Mouse (Mus musculus): ENCODE measurements around the gene Sco2. TPM values are rescaled to one million over a fixed set of nuclear protein-coding genes. Genes with fewer than 3 reads are reported as not detected.

Sco2 gene
- total RNA-seq, 1 experiment, result 46.4 TPM

DNA sequence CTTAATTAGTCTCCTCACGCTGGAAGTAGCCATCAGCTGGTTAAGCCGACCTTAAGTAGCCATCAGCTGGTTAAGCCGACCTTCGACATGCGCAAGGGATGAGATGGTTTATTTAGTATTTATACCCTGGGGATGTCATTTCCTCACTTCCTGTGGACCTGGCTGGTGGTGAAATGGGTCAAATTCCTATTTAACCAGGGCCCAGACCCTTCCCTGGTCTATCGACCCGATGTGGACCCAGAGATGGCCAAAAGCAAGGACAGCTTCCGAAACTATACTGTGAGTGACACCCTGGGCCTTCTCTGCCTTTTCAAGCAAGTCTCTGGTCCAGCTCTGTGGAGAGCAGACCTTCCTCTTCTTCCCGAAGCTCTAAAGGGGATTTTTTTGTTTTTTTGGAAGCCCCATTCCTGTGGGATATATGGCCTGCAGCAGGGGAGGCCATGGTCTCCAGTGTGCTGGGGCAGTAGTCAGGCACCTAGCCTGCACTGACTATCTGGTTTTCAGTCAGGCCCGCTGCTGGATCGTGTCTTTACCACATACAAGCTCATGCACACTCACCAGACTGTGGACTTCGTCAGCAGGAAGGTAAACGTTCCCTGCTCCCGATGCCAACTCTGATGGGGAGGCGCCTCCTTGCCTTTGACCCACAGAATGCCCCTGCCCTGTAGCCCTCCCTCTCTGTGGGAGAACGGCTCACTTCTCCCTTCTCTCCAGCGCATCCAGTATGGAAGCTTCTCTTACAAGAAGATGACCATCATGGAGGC is 38.7 kb downstream of the Sco2 start:
- H3K27ac ChIP-seq (ENCODE audit: insufficient read depth, low read depth, low read length, poor library complexity, severe bottlenecking), result no peak overlapping the region
- H3K4me3 ChIP-seq (ENCODE audit: insufficient read depth in 1 of 2, low read depth in 1 of 2, low read length in 2 of 2, poor library complexity in 1 of 2, severe bottlenecking in 1 of 2), result peak overlapping the region in 1 of 2 experiments; percentile 68; a peak in 2 of 4 replicates
- H3K9me3 ChIP-seq (ENCODE audit: control insufficient read depth, insufficient read depth, low read depth, low read length), result 0 out of 2 replicates have a peak, but pooled peaks cover 1% of the 10 kb centered on the region
- H3K36me3 ChIP-seq (ENCODE audit: control insufficient read depth, insufficient read depth, low read length, poor library complexity, severe bottlenecking), result no peaks in the 10 kb centered on the region
- in situ Hi-C loops (cut with MboI; ENCODE audit: low sequenced_read_pairs in 2 of 2, unreplicated experiment in 2 of 2), result no loop called here
- H3K4me1 ChIP-seq (ENCODE audit: control insufficient read depth in 2 of 2, insufficient read depth in 2 of 2, low read length in 2 of 2, poor library complexity in 1 of 2), result 0 out of 4 replicates have a peak, but pooled peaks cover 0 to 4% of the 10 kb centered on the region in 2 experiments
- no peak for DNase-seq (ENCODE audit: low read depth, low spot score)
- no peak overlapping the region for H3K9ac ChIP-seq (ENCODE audit: insufficient read depth, low read depth, low read length, poor library complexity, severe bottlenecking)
- no peak for TF ChIP-seq ZNF384 (IDR thresholded peaks at IDR 0.05; ENCODE audit: low read depth, low read length)
- TF ChIP-seq MAFK (IDR thresholded peaks at IDR 0.05; ENCODE audit: insufficient read depth, low read depth, low read length), result no peak
- TF ChIP-seq CHD2 (IDR thresholded peaks at IDR 0.05; ENCODE audit: low read depth, low read length), result no peak
- no peak for TF ChIP-seq ZC3H11A (IDR thresholded peaks at IDR 0.05; ENCODE audit: borderline replicate concordance, low read depth, low read length)
- no peak for TF ChIP-seq HCFC1 (IDR thresholded peaks at IDR 0.05; ENCODE audit: borderline replicate concordance, insufficient read depth, low read length)

- Histone ChIP-seq H3K9ac (ENCODE audit: insufficient read depth, low read depth, low read length, poor library complexity, severe bottlenecking) (no peak within 1 kb of the TSS), H3K9me3 (ENCODE audit: control insufficient read depth, insufficient read depth, low read depth, low read length) (0 out of 2 replicates have a peak, but pooled peaks cover 1% of the 10 kb centered on the region), H3K27ac (ENCODE audit: insufficient read depth, low read depth, low read length, poor library complexity, severe bottlenecking) (no peak within 1 kb of the TSS), H3K36me3 (ENCODE audit: control insufficient read depth, insufficient read depth, low read length, poor library complexity, severe bottlenecking) (no peaks in the 10 kb centered on the region), H3K4me3 (ENCODE audit: insufficient read depth in 1 of 2, low read depth in 1 of 2, low read length in 2 of 2, poor library complexity in 1 of 2, severe bottlenecking in 1 of 2) (peak within 1 kb of the TSS in 1 of 2 experiments; percentile 68; a peak in 1 of 4 replicates), H3K4me1 (ENCODE audit: control insufficient read depth in 2 of 2, insufficient read depth in 2 of 2, low read length in 2 of 2, poor library complexity in 1 of 2) (0 out of 4 replicates have a peak, but pooled peaks cover 0 to 4% of the 10 kb centered on the region in 2 experiments)
- in situ Hi-C loops (cut with MboI; ENCODE audit: low sequenced_read_pairs in 2 of 2, unreplicated experiment in 2 of 2), result no loop called here
- TF ChIP-seq ZC3H11A (IDR thresholded peaks at IDR 0.05; ENCODE audit: borderline replicate concordance, low read depth, low read length), result no peak
- no peak for TF ChIP-seq MAFK (IDR thresholded peaks at IDR 0.05; ENCODE audit: insufficient read depth, low read depth, low read length)
- TF ChIP-seq CHD2 (IDR thresholded peaks at IDR 0.05; ENCODE audit: low read depth, low read length), result no peak
- no peak for TF ChIP-seq HCFC1 (IDR thresholded peaks at IDR 0.05; ENCODE audit: borderline replicate concordance, insufficient read depth, low read length)
- TF ChIP-seq ZNF384 (IDR thresholded peaks at IDR 0.05; ENCODE audit: low read depth, low read length), result no peak
- no peak for DNase-seq (ENCODE audit: low read depth, low spot score)
Measured at GRCm38 (mm10) chr15:89334271-89334670, 39.4 kb downstream of the Sco2 start, which contains the start of gene Miox. Gene Miox (plus strand): TSS chr15:89334398.

GRCm38 (mm10) chr15:89326441-89326840 is 47.2 kb downstream of the Sco2 start:
- H3K9me3 ChIP-seq (ENCODE audit: control insufficient read depth, insufficient read depth, low read depth, low read length), result no peaks in the 10 kb centered on the region
- H3K27ac ChIP-seq (ENCODE audit: insufficient read depth, low read depth, low read length, poor library complexity, severe bottlenecking), result no peak overlapping the region
- no peak overlapping the region for H3K9ac ChIP-seq (ENCODE audit: insufficient read depth, low read depth, low read length, poor library complexity, severe bottlenecking)
- in situ Hi-C loops (cut with MboI; ENCODE audit: low sequenced_read_pairs in 2 of 2, unreplicated experiment in 2 of 2), result no loop called here
- peaks cover 0 to 4% of the 10 kb centered on the region in 2 experiments; a peak in 1 of 4 replicates for H3K4me1 ChIP-seq (ENCODE audit: control insufficient read depth in 2 of 2, insufficient read depth in 2 of 2, low read length in 2 of 2, poor library complexity in 1 of 2)
- DNase-seq (ENCODE audit: low read depth, low spot score), result no peak
- H3K4me3 ChIP-seq (ENCODE audit: insufficient read depth in 1 of 2, low read depth in 1 of 2, low read length in 2 of 2, poor library complexity in 1 of 2, severe bottlenecking in 1 of 2), result no peak overlapping the region
- TF ChIP-seq ZC3H11A (IDR thresholded peaks at IDR 0.05; ENCODE audit: borderline replicate concordance, low read depth, low read length) (no peak), ZNF384 (IDR thresholded peaks at IDR 0.05; ENCODE audit: low read depth, low read length) (no peak), HCFC1 (IDR thresholded peaks at IDR 0.05; ENCODE audit: borderline replicate concordance, insufficient read depth, low read length) (no peak), MAFK (IDR thresholded peaks at IDR 0.05; ENCODE audit: insufficient read depth, low read depth, low read length) (no peak), CHD2 (IDR thresholded peaks at IDR 0.05; ENCODE audit: low read depth, low read length) (no peak)
- H3K36me3 ChIP-seq (ENCODE audit: control insufficient read depth, insufficient read depth, low read length, poor library complexity, severe bottlenecking), result peaks cover 2% of the 10 kb centered on the region; the same call in 1 of the 2 replicates

- DNase-seq (ENCODE audit: low read depth, low spot score), result no peak
- Histone ChIP-seq H3K9ac (ENCODE audit: insufficient read depth, low read depth, low read length, poor library complexity, severe bottlenecking) (peak overlapping the region; percentile 65; the same call in 1 of the 2 replicates), H3K4me1 (ENCODE audit: control insufficient read depth in 2 of 2, insufficient read depth in 2 of 2, low read length in 2 of 2, poor library complexity in 1 of 2) (peaks cover 0 to 6% of the 10 kb centered on the region in 2 experiments; a peak in 1 of 4 replicates), H3K4me3 (ENCODE audit: insufficient read depth in 1 of 2, low read depth in 1 of 2, low read length in 2 of 2, poor library complexity in 1 of 2, severe bottlenecking in 1 of 2) (peak overlapping the region; percentile 69 to 72), H3K27ac (ENCODE audit: insufficient read depth, low read depth, low read length, poor library complexity, severe bottlenecking) (no peak overlapping the region), H3K36me3 (ENCODE audit: control insufficient read depth, insufficient read depth, low read length, poor library complexity, severe bottlenecking) (peaks cover 2% of the 10 kb centered on the region; the same call in 1 of the 2 replicates), H3K9me3 (ENCODE audit: control insufficient read depth, insufficient read depth, low read depth, low read length) (no peaks in the 10 kb centered on the region)
- in situ Hi-C loops (cut with MboI; ENCODE audit: low sequenced_read_pairs in 2 of 2, unreplicated experiment in 2 of 2), result no loop called here
- no peak for TF ChIP-seq HCFC1 (IDR thresholded peaks at IDR 0.05; ENCODE audit: borderline replicate concordance, insufficient read depth, low read length)
- no peak for TF ChIP-seq CHD2 (IDR thresholded peaks at IDR 0.05; ENCODE audit: low read depth, low read length)
- TF ChIP-seq MAFK (IDR thresholded peaks at IDR 0.05; ENCODE audit: insufficient read depth, low read depth, low read length), result no peak
- TF ChIP-seq ZC3H11A (IDR thresholded peaks at IDR 0.05; ENCODE audit: borderline replicate concordance, low read depth, low read length), result no peak
- TF ChIP-seq ZNF384 (IDR thresholded peaks at IDR 0.05; ENCODE audit: low read depth, low read length), result no peak
Measured at GRCm38 (mm10) chr15:89323656-89324055, 50.0 kb downstream of the Sco2 start.

Data from ES-E14 (cell line).